Mouse (Mus musculus) forebrain, embryonic 10.5 days (tissue): ENCODE measurements at regions not wholly inside any gene's neighbourhood (a gene's known extent, or its start where the extent isn't known, plus 50 kb on each side); places are given as distances from the start of the nearest gene placed in this dataset.

Source experiments
- DNase-seq: peaks from one replicate; pipeline ENCODE4 v3.0.0-alpha.2; 2017; ENCODE audit warnings: low spot score; ENCODE audit errors: extremely low spot score
- H3K27ac ChIP-seq: fragments of 300-500 bp; sonication (generic); 2 replicates; pipeline ENCODE4 v1.5.1; 2016; ENCODE audit warnings: mild to moderate bottlenecking
- H3K27me3 ChIP-seq: fragments of 300-500 bp; sonication (generic); 2 replicates; pipeline ENCODE4 v1.6.1; 2016; ENCODE audit warnings: mild to moderate bottlenecking; ENCODE audit not compliant: poor library complexity, severe bottlenecking
- H3K36me3 ChIP-seq: fragments of 300-500 bp; sonication (generic); replicated peaks from 2 replicates; pipeline ENCODE4 v1.6.1; 2016; ENCODE audit warnings: mild to moderate bottlenecking, moderate library complexity
- H3K4me1 ChIP-seq: fragments of 300-500 bp; sonication (generic); 2 replicates; pipeline ENCODE4 v1.6.1; 2016
- H3K4me3 ChIP-seq: fragments of 300-500 bp; sonication (generic); 2 replicates; pipeline ENCODE4 v1.5.1; 2016; ENCODE audit warnings: mild to moderate bottlenecking, moderate library complexity
- H3K9me3 ChIP-seq: fragments of 300-500 bp; sonication (generic); 2 replicates; pipeline ENCODE4 v1.6.1; 2016; ENCODE audit warnings: mild to moderate bottlenecking, moderate library complexity
- WGBS: fragments of 180-500 bp; shearing (Covaris S2); methylation state at CpG from one replicate; pipeline ENCODE4 v1.1.7; 2016; 5-methylcytosine and 5-hydroxymethylcytosine counted together

DNA sequence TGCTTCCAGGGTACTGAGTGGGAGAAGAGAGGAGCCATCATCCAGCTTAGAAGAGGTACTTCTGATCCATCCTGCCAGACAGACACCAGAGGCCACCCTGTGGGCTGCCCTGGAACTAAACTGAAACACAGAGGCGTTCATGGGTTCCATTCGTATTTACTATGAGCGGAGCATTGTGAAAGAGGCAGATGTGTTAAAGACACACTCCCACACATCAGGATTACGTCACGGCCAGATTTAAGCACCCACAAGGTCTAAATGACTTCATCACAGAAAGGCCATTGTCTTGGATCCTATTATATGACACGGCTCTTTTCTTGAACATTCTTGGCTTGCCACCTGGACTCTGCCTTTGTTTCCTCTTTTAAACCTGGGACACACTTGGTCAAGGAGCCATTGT, 141.0 kb upstream of the Arglu1 start:
- Histone ChIP-seq H3K27me3 (no peaks in the 10 kb centered on the region), H3K4me3 (no peak overlapping the region), H3K9me3 (peaks cover 5% of the 10 kb centered on the region; the same call in 1 of the 2 replicates), H3K4me1 (peaks cover 15% of the 10 kb centered on the region), H3K27ac (no peak overlapping the region), H3K36me3 (no peaks in the 10 kb centered on the region)
- 87% methylated on average over 6 of the region's 6 CpGs for WGBS
- DNase-seq, result no peak

- no peaks in the 10 kb centered on the region for H3K9me3 ChIP-seq
- no peaks in the 10 kb centered on the region for H3K27me3 ChIP-seq
- peaks cover 15% of the 10 kb centered on the region for H3K4me1 ChIP-seq
- DNase-seq, result no peak
- WGBS, result 65% methylated on average over 14 of the region's 14 CpGs
- no peaks in the 10 kb centered on the region for H3K36me3 ChIP-seq
- H3K27ac ChIP-seq, result 0 out of 2 replicates have a peak overlapping the region, but pooled peaks have one; percentile 37
- no peak overlapping the region for H3K4me3 ChIP-seq
Measured at GRCm38 (mm10) chr8:8829230-8829629, 138.9 kb upstream of the Arglu1 start.

DNA sequence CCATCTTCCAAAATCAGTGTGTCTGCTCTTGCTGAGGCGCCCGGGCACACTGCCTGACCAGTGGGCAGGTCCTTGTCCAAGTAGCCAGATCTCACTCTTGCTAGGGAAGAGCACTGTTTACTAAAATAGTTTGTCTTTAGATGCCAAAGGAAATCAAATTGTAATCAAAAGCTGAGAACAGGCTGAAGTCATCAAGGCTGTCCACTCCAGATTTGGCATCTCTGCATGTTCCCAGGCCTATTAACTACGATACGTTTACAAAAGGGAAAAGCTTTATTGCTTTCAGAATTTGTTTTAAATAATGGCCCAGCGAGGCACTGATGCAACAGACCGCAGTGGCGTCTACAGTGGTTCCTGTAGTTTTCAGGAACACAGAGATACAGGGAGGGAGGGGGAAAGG, 137.2 kb upstream of the Arglu1 start:
- Histone ChIP-seq H3K27ac (no peak overlapping the region), H3K27me3 (no peaks in the 10 kb centered on the region), H3K9me3 (no peaks in the 10 kb centered on the region), H3K4me1 (peaks cover 15% of the 10 kb centered on the region), H3K36me3 (no peaks in the 10 kb centered on the region), H3K4me3 (no peak overlapping the region)
- no peak for DNase-seq
- 92% methylated on average over 7 of the region's 7 CpGs for WGBS

- H3K36me3 ChIP-seq, result no peaks in the 10 kb centered on the region
- H3K4me3 ChIP-seq, result no peak overlapping the region
- no peak for DNase-seq
- WGBS, result 82% methylated on average over 9 of the region's 9 CpGs
- no peaks in the 10 kb centered on the region for H3K27me3 ChIP-seq
- H3K9me3 ChIP-seq, result no peaks in the 10 kb centered on the region
- H3K27ac ChIP-seq, result no peak overlapping the region
- peaks cover 15% of the 10 kb centered on the region for H3K4me1 ChIP-seq
Measured at GRCm38 (mm10) chr8:8826801-8827200, 136.5 kb upstream of the Arglu1 start.

DNA sequence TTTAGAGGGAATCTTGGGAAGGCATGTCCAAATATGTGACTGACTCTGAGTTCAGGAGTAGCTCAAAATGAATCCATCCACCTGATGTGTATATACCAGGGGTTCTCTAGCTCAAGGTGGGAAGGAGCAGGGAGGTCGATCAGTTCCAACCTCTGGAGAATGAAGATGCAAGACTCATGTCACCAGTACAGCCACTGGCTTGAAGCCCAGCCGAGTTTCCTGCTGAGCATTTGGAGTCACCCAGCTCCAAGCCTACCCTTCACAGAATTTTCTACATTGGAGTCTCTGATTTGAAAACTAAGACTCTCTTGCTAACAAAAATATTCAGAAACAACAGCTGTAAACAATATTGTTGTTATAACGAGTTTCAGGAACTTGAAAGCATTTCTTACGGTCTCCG, 134.6 kb upstream of the Arglu1 start:
- DNase-seq, result no peak
- WGBS, result 84% methylated on average over 5 of the region's 5 CpGs
- Histone ChIP-seq H3K9me3 (no peaks in the 10 kb centered on the region), H3K36me3 (no peaks in the 10 kb centered on the region), H3K4me3 (no peak overlapping the region), H3K4me1 (peaks cover 12% of the 10 kb centered on the region), H3K27me3 (no peaks in the 10 kb centered on the region), H3K27ac (no peak overlapping the region)

DNA sequence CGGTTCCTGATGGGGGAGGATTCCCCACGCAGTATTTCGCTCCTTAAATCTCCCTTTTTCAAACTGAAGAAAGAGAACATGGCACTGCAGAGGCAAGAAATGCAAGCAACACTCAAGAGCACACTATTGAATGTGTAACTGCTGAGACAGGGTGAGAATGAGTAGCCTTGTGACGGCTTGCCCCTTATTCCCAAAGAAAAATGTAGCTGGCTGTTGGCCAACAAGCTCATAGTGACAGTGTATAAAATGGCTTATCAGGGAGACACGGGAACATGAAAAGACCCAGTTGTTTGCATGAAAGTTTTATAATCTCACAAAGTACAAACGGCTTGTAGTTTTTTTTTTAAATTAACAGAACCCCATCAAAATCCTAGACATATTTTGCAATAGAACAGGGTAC, 130.8 kb upstream of the Arglu1 start:
- Histone ChIP-seq H3K4me3 (no peak overlapping the region), H3K27me3 (no peaks in the 10 kb centered on the region), H3K36me3 (no peaks in the 10 kb centered on the region), H3K27ac (no peak overlapping the region), H3K9me3 (no peaks in the 10 kb centered on the region), H3K4me1 (no peaks in the 10 kb centered on the region)
- DNase-seq, result no peak
- 91% methylated on average over 6 of the region's 6 CpGs for WGBS

- DNase-seq, result no peak
Measured at GRCm38 (mm10) chr8:8820614-8821013, 130.3 kb upstream of the Arglu1 start.

DNA sequence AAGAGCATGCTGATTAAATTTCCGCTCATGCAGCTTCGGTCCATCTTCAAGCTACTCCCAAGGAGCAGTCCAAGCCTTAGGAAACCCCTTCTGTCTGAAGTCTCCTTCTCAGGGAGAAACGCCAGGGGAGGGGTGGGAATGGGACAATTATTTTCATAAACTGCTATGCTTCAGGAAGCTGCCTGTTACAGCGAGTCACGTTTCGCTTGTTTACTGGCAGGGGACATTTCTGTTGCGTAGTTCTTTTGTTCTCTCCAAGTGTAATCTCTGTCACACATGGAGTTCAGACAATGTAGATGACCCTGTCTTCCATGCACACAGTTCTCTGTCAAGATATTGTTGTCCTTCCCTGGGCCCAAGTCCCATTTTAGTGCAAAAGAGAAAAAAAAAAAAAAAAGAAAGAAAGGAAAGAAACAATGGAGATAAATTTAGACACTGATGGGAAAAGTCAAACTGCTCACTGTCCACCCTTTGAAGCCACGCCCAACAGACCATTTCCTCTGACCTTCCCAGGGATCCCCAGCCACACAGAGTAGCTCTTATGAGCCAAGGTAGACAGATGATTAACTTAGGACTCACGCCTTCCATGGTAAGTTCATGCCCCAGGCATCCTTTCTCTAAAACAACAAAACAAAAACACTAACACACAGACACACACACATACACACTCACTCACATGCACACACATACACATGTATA, 129.1 kb upstream of the Arglu1 start:
- Histone ChIP-seq H3K27me3 (no peaks in the 10 kb centered on the region), H3K4me1 (no peaks in the 10 kb centered on the region), H3K9me3 (no peaks in the 10 kb centered on the region), H3K4me3 (no peak overlapping the region), H3K36me3 (no peaks in the 10 kb centered on the region), H3K27ac (no peak overlapping the region)
- DNase-seq, result no peak
- WGBS, result 93% methylated on average over 9 of the region's 9 CpGs

More at GRCm38 (mm10) chr8:8820614-8821013, 130.3 kb upstream of the Arglu1 start:
- Histone ChIP-seq H3K36me3 (no peaks in the 10 kb centered on the region), H3K4me3 (no peak overlapping the region), H3K4me1 (no peaks in the 10 kb centered on the region), H3K9me3 (no peaks in the 10 kb centered on the region), H3K27ac (no peak overlapping the region), H3K27me3 (no peaks in the 10 kb centered on the region)
- 92% methylated on average over 6 of the region's 6 CpGs for WGBS

DNA sequence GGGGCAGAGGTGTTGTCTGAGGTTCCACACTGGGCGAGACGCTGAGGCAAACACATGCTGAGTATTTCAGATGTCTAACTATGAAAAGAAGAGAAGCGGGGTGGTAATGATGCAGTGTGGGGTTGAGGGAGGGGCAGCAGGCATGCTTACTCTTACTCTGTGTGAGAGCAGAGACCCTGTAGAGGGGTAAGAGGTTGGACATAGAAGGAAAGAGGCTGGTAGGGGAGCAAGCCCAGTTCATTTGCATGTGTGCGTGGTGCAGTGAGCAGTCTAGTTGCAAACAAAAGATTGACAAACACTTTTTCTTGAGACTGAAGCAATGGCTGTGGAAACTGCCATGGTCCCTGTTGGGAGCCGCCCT, 122.5 kb upstream of the Arglu1 start:
- Histone ChIP-seq H3K9me3 (no peaks in the 10 kb centered on the region), H3K27ac (peak overlapping the region; percentile 27; the same call in 1 of the 2 replicates), H3K27me3 (no peaks in the 10 kb centered on the region), H3K4me3 (no peak overlapping the region), H3K4me1 (peaks cover 20% of the 10 kb centered on the region), H3K36me3 (no peaks in the 10 kb centered on the region)
- WGBS, result 92% methylated on average over 5 of the region's 5 CpGs
- DNase-seq, result no peak

DNA sequence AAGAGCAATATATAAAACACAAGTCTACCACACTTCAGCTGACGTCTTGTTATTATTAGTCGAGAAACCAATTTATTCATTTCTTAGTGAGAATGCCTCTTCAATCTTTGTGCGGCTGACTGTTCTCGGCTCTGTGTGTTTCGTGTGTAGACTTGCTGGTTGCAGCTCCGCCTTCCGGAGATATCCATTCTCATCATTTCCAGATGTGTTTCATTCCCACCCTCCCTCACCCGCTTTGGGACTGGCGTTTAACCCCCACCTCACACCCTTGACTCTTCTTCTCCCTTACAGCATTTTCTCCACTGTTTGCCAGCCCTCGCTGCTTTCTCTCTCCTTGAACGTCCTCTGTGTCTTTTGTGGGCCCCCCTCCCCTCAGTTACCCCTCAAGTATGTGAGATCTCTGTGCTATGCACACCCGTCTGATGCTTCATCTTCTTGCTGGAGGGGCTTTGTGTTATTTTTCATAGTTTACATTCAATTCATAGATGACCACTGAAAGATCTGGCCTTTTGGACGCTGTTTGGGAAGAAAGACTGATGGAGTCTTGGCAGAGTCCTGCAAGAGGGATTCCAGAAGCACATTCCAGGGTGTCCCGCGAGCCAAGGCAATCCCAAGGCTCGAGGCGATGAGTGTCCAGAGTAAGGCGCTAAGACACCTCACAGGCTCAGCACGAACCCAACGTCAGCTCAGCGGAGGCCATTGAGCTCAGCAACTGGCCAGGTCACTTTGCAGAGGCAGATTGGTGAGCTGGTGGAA, 121.9 kb upstream of the Arglu1 start:
- Histone ChIP-seq H3K36me3 (no peaks in the 10 kb centered on the region), H3K27me3 (no peaks in the 10 kb centered on the region), H3K27ac (peak overlapping the region; percentile 27; the same call in 1 of the 2 replicates), H3K9me3 (no peaks in the 10 kb centered on the region), H3K4me3 (no peak overlapping the region), H3K4me1 (peaks cover 20% of the 10 kb centered on the region)
- 79% methylated on average over 21 of the region's 21 CpGs for WGBS
- DNase-seq, result no peak

- no peaks in the 10 kb centered on the region for H3K36me3 ChIP-seq
- H3K27me3 ChIP-seq, result no peaks in the 10 kb centered on the region
- peaks cover 20% of the 10 kb centered on the region for H3K4me1 ChIP-seq
- WGBS, result 77% methylated on average over 4 of the region's 4 CpGs
- no peak overlapping the region for H3K4me3 ChIP-seq
- no peak overlapping the region for H3K27ac ChIP-seq
- no peaks in the 10 kb centered on the region for H3K9me3 ChIP-seq
- no peak for DNase-seq
Measured at GRCm38 (mm10) chr8:8810928-8811327, 120.6 kb upstream of the Arglu1 start.

GRCm38 (mm10) chr8:8809835-8810439, 119.6 kb upstream of the Arglu1 start:
- no peaks in the 10 kb centered on the region for H3K36me3 ChIP-seq
- no peak for DNase-seq
- H3K4me1 ChIP-seq, result peaks cover 20% of the 10 kb centered on the region
- H3K9me3 ChIP-seq, result no peaks in the 10 kb centered on the region
- H3K27me3 ChIP-seq, result no peaks in the 10 kb centered on the region
- H3K27ac ChIP-seq, result no peak overlapping the region
- H3K4me3 ChIP-seq, result no peak overlapping the region
- WGBS, result 66% methylated on average over 9 of the region's 9 CpGs

- WGBS, result 91% methylated on average over 8 of the region's 8 CpGs
- no peaks in the 10 kb centered on the region for H3K36me3 ChIP-seq
- no peak overlapping the region for H3K4me3 ChIP-seq
- H3K27me3 ChIP-seq, result no peaks in the 10 kb centered on the region
- H3K4me1 ChIP-seq, result peaks cover 20% of the 10 kb centered on the region
- DNase-seq, result no peak
- H3K27ac ChIP-seq, result no peak overlapping the region
- H3K9me3 ChIP-seq, result no peaks in the 10 kb centered on the region
Measured at GRCm38 (mm10) chr8:8809349-8809748, 119.0 kb upstream of the Arglu1 start.
